Mouse (Mus musculus) urinary bladder, adult 2 months (tissue): ENCODE results near the gene Olfr763. TPM values are rescaled to one million over a fixed set of nuclear protein-coding genes. Genes with fewer than 3 reads are reported as not detected.
"Not testable (repeated sequence)": the region's sequence is repeated elsewhere in the genome, so short reads cannot be mapped to it uniquely, and the experiment has no call there.

ENCODE experiments used
- DNase-seq: peaks from one replicate; pipeline ENCODE4 v3.0.0; 2022; ENCODE audit warnings: low spot score
- polyA plus RNA-seq: library from polyadenylated mRNA; depleted of rRNA; stranded (reverse); fragments of >200 nt; gene quantifications from 2 replicates; pipeline ENCODE4 v1.2.3, GENCODE M21; 2012; rRNA removed

Gene Olfr763
- polyA plus RNA-seq = not detected in 2 replicates

DNA sequence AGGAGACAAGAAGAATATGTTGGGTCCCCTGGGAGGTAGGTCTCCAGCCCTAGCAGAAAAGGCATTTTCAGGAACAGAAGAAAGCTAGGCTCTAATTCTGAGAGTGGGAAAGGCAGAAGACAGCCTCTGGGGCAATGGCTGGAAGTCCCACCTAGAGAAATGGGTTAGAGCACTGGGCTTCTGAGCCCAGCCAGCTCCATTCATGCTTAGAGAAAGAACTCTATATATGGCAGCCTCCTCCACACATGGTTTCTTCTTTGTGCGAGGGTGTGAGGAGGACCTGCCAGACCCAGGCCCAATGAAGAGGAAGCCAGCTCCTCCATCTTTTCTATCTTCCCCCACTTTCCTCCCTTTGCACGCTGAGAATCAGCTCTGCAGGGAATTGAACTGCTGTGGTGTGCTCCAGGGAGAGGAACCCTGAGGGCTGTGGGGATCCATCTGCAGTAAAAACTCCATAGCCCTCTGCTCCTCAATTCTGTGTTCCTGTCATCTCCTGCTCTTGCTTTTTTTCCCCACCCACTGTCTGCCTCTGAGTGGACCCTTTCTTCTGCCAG, at the start of gene Olfr763:
Gene Olfr763 (plus strand): TSS at position 504 of the 554 bp plus-strand sequence.
- no peak for DNase-seq

DNA sequence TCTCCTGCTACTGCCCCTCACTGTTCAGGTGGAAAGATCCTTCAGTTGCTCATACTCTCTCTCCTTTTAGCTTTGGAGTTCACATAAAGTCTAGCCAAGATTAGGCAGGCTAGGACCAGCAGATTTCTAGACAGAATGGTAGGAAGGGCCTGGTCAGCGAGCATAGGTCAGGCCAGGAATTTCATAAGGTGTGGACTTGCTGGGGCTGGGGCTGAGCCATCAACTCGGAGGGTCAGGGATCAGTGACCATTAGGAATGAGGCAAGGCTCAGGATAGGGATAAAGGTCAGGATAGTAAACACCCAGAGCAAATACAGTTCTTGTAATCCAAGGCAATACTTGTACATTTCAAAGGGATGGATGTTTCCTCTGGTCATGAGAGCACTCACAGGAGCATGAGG, 45.6 kb upstream of the Olfr763 start:
- DNase-seq = no peak

DNA sequence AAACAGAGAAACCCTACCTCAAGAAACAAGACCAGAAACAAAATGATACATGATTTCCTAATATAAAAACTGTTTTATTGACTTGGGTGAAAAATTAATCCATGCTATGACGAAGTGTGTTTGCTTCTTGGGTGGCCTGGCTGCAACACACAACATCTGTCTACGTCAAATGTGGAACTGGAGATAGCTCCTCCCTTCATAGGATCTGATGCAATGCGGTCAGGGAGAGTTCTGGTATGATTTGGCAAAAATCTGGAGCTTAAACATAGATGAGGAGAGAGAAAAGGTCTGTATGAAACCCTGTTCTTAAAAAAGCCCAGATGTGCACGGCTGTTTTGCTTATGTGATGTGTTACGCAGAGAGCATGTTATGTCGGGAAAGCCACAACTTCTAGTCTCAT, 44.7 kb upstream of the Olfr763 start:
- no peak for DNase-seq

DNA sequence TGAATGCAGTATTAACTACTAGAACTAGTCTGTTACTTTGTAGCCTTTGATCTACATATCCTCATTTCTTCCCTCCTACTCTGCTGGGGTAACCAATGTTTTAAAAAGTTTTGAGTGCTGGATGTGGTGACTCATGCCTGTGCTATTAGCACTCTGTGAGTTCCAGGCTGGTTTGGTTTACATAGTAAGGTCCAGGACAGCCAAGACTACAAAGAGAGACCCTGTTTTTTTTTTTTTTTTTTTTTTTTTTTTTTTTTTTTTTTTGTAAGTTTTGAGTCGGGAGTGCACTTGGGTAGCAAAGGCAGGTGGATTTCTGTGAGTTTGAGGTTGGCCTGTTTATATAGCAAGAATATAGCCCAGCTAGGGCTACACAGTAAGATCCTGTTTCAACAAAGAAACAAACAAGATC, 42.2 kb upstream of the Olfr763 start:
- DNase-seq = no peak

DNA sequence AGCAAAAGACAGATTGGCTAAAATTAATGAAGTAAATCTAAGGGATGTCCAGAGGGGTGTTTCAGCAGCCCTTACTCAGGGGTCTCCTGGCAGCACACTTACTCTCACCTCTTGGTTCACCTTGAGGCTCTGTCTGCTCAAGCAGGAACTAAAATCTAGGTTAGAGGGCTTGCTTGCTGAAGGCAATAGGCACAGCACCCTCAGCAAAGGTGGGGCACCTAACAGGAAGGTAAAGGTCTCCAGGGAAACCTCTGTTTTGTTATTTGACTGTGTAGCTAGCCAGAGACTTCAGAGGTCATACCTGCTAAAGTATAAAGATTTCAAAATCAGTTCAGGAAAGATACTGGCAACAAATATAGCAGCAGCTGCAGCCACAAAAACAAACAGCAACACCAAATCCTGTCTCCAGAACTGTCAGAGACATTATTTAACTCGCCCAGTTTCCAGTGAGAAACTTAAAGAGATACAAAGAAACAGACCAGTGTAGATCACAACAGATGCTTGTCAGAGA, 39.8 kb upstream of the Olfr763 start:
- DNase-seq = no peak

DNA sequence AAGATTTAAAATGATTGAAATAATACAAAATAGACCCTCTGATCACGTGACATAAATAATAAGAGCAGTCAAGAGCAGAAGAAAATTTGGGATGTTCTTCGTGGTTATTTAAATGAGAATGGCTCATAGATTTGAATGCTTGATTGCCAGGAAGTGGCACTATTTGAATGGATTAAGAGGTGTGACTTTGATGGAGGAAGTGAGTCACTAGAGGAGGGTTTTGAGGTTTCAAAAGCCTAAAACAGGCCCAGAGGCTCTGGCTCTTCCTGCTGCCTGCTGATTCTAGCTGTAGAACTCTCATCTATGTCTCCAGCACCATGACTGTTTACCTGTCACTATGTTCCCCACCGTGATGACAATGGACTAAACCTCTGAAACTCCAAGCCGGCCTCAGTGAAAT, 37.8 kb upstream of the Olfr763 start:
- DNase-seq = no peak

DNA sequence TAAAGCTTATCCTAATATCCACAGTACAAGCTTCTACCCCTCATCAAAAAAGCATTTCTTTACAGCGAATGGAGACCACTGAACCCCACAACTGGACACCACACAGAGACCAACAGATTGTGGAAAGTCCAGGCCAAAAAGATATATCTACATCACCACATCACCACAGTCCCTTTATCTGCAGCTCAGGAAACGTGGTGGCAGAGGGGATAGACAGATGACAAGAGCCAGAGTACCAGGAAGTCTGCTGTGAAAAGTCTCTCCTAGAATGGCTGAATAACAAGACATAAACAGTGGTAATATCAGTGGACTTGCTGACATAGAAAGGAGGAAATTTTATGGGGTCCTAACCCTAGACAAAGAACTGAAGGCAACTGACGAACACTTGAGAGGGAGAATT, 34.2 kb upstream of the Olfr763 start:
- DNase-seq = no peak

DNA sequence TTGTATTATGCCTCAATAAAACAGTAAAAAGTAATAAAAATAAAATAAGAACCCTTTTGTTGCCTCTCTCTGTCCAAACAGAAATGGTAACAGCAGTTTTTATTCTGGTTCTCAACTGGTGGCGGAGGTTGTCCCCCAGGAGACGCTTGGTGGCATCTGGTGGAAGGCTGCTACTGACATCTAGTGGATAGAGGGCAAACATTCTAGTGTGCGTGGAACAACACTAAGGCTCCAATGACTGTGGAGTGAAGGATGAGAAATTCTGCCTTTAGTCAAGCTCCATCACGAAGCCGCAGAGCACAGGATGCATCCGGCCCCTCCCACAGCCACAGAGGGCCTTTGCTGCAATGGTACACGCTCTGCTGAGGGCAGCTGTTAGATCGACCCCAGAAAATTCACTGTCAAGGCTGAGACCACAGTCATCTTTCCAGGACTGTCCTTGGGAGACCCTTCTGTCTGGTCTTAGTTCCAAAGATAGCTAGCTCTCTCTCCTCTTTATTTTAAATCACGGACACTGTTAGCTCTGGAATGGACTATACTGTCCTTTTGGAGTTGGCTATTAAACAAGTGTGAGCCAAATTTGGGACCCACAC, 33.0 kb upstream of the Olfr763 start:
- DNase-seq = no peak

DNA sequence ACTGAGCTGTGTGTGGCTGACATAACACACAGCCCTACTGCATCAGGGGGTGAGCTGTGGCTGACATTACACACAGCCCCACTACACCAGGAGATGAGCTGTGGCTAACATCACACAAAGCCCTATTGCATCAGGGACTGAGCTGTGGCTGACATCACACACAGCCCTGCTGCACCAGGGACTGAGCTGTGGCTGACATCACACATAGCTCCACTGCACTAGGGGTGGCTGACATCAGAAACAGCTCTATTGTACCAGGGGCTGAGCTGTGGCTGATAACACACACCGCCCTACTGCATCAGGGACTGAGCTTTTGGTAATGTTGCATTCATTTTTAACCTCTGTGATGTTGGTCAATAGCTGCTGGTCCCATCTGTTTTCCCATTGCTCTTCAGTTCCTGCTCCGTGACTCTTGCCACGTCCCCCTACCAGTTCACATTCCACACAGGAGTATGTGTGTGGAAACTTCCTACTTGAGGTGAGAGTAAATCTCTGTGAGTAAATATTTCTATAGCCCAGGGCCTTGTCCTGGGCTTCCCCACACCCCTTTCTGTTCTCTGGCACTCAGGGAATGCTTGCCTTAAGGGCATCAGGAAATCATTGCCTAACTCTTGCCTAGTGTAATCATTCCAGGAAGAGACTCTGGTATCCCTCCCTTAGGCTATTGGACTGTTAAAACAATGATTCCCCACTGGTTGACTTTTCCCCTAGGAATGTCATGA, 29.8 kb upstream of the Olfr763 start:
- DNase-seq = no peak

DNA sequence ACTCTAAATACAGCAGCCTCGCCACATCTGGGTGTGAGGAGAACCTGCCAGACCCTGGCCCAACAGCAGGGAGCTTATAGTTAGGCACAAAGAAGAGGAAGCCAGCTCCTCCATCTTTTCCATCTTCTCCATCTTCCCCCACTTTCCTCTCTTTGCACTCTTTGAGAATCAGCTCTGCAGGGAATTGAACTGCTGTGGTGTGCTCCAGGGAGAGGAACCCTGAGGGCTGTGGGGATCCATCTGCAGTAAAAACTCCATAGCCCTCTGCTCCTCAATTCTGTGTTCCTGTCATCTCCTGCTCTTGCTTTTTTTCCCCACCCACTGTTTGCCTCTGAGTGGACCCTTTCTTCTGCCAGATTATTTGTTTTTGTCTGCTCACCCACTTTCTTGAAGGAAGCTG, 21.5 kb upstream of the Olfr763 start, which contains the start of gene Olfr9:
Gene Olfr9 (plus strand): TSS at position 301 of the 400 bp plus-strand sequence.
- not testable (repeated sequence) for DNase-seq

DNA sequence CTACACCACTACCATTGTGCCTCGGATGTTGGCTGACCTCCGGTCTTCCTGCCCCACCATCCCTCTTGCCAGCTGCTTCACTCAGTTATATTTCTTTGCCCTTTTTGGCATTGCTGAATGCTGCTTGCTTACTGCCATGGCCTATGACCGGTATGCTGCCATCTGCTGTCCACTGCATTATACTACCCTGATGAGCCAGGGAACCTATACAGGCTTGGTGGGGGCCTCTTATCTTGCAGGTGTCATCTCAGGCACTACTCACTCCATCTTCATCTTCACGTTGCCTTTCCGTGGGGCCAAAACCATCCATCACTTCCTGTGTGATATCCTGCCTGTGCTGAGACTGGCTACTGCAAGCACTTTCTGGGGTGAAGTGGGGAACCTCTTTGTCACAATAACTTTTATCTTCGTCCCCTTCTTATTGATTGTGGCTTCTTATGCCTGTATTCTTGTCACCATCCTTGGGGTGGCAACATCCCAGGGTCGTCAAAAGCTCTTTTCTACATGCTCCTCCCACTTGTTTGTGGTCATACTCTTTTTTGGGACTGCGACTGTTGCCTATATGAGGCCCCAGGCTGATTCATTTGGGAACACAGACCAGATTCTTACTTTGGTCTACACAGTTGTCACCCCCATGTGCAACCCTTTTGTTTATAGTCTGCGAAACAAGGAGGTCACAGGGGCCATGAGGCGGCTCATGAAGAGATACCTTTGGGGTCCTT, 20.3 kb upstream of the Olfr763 start:
- not testable (repeated sequence) for DNase-seq

DNA sequence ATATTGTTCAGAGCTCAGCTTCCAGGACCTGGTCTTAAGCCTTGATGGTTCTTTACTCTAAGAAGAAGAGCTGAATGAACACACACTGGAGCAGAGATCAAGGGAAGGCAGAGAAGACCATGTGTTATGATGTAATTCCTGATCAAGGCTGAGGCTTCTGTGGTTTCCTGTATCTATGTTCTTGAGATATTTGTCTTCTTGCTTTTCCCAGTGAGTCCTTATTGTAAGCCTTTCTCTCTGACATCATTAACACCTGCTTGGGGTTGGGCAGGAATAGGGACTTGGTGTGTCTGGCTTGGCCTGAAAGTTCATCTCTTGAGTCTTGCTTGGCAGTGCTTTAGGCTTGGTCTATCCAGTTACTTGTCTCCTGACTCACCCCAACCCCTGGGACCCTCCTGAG, 19.6 kb upstream of the Olfr763 start:
- DNase-seq = no peak

DNA sequence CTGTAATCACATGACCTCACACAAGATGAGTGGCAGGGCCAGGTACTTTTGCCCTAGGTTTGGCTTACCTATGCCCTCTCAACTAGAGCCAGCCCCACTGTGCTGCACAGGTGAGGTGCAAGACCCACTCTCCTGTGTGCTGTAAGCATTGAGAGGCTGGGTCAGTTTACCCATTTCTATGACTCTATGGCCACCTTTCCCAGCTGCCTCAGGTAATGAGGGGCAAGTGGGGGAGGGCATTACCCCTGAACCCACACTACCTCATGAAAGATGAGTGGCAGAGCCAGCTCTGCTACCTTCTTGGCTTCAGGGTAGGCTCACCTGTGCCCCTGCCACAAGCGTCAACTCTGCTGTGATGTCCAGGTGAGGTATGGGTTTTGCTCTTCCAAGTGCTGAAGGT, 14.8 kb upstream of the Olfr763 start:
- DNase-seq = no peak

DNA sequence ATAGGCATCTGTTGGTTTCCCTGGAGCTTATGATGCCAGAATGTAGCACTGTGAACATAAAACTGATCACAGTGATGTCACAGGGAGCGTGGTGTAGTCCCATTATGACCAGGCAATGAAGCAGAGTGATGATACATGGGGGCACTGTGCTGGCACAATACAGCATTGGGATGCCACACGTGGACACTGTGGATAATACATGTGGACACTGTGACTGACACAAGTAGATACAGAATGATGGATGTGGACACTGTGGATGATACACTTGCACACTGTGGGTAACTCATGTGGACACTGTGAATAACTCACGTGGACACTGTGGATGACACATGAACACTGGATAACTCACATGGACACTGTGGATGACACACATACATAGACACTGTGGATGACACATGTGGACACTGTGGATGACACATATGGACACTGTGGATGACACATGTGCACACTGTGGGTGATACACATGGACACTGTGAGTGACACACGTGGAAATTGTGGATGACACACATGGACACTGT, 14.0 kb upstream of the Olfr763 start:
- no peak for DNase-seq

DNA sequence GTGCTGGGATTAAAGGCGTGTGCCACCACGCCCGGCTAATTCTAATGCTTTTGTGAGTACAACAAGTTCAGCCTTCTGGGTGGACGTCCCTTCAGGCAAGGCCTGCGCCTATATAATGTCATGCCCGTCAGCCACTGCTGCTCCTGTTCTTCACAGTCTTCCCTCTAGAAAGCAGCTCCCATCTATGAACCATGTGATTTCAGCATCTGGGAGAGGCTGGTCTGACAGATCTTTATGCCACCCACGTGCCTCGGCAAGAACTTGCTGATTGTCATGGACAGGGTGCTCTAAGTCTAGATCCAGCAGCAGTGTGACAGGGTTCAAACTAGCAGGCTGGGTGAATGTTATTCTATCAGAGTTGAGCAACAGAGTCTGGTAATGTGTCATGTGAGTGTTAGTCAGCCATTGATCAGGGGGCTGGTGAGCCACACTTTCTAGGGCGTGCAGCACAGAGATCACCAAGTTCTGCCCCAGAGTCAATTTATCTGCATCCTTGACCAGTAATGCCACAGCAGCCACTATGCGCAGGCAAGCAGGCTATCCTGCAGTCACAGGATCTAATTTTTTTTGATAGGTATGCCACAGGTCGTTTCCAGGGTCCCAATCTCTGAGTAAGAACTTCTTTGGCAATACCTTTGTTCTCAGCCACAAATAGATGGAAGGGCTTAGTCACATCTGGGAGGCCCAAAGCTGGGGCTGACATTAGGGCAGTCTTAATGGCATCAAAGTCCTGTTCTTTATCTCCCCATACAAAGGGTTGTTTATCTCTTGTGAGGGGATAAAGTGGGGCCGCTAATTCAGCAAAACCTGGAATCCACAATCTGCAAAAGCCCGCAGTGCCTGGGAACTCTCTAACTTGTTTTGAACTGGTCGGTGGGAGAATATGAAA, 6.3 kb upstream of the Olfr763 start:
- DNase-seq = no peak

DNA sequence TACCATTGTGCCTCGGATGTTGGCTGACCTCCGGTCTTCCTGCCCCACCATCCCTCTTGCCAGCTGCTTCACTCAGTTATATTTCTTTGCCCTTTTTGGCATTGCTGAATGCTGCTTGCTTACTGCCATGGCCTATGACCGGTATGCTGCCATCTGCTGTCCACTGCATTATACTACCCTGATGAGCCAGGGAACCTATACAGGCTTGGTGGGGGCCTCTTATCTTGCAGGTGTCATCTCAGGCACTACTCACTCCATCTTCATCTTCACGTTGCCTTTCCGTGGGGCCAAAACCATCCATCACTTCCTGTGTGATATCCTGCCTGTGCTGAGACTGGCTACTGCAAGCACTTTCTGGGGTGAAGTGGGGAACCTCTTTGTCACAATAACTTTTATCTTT, 920 bp downstream of the Olfr763 start:
- not testable (repeated sequence) for DNase-seq

DNA sequence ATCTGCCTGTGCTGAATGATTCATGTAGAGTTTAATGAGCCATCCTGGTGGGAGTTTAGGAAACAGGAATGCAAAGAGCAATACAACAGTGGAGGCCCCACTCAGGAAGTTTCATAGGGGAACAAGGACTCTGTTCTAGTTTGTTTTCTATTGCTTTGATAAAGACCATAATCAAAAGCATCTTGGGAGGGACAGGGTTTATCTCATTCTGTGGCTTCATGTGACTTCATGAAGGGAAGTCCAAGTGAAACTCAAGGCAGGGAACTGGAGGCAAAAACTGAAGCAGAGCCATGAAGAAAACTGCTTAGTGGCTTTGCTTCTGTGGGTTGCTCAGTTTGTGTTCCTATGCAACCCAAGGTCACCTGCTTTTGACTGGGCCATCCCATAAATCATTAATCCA, 3.9 kb downstream of the Olfr763 start:
- no peak for DNase-seq

DNA sequence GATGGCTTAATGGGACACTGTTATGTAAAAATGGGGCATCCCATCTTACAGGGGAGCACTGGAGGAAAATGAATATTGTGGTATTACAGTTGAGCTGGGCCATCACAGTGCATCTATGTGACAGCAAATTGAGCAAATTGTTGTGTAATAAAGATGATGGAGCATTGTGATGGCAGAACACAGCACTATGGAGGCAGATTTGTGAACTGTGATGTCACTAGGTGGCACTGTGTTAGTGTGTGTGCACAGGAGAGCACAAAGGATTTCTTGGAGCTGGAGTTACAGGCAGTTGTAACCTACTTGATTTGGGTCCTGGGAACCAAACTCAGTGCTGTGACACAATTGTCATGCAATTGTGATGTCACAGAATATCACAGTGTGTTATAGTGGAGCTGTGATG, 12.7 kb downstream of the Olfr763 start:
- no peak for DNase-seq

DNA sequence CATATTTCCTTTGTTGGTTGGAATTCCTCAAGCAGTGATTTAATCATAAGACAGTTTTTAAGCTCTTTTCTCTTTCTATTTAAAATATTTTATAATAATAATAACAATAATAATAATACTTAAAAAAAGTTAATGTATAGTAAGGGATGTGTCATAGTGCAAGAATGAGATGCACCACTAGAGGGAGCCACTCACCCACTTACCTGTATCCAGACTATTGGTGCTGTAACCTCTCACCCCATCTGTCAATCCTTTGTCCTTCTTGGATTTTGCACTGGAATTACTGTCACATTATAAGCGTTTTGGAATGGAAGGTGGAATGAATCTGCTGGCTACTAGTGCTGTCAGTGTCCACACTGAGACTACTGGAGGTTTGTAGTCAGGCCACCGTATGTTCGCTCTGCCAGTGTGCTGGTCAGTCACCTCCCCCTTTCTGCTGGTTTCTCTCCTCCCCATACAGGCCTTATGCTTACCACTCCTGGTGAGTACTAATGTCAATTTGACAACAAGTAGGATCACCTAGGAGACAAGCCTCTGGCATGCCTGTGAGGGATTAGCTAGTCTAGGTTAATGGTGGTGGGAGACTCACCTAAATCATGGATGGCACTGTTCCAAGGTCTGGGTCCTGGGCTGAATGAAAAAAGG, 15.5 kb downstream of the Olfr763 start:
- no peak for DNase-seq

DNA sequence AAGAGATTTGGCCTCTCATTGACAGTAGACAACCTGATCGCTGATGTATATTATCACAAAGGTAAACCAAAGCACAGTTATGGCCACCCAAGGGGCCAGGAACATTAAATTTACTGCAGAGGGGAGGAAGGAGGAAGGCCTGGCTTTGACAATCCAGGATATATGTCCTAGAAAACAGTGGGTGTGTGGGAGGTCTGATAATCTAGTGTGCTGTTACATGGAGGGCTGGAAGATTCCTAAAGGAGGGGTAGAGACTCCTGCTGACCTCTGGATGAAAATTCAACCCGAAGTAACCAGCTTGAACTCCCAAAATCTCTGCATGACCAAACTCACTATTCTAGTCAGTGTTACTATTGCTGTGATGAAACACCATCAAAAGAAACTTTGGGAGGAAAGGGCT, 17.8 kb downstream of the Olfr763 start:
- no peak for DNase-seq

DNA sequence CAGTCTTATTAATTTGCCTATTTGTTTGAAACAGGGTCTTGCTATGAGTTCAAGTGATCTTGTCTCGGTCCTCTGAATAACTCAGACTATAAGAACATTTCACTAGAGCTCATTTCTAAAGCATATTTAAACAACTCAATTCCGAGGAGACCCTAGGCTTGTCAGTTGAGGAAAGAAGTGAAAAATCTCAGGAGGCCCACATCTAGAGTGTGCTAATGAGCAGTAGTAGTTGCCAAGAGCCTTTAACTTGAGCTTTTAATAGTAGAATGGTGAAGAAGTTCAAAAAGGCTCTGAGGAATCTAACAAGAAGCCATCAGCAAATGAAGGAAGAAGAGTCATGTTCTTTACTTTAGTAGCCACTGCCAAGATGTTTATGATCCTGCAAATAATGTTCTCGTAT, 29.2 kb downstream of the Olfr763 start, which contains the start of gene Olfr764-ps1:
Gene Olfr764-ps1 (minus strand): TSS at position 101 of the 400 bp plus-strand sequence.
- DNase-seq = no peak
